In genomic region chr11:23666526-23666925, GRCm38 (mm10) we compare ENCODE assay signal across 8 mouse cellular contexts. TPM values are rescaled to one million over a fixed set of nuclear protein-coding genes. Genes with fewer than 3 reads are reported as not detected.
DNase-seq lines count a peak whose midpoint lies in the region; ATAC-seq lines count a peak whose summit lies in the region.

No protein-coding gene starts in this region.

- no peaks in the 10 kb centered on the region for H3K4me1 ChIP-seq in kidney, embryonic 14.5 days (ENCODE audit: control insufficient read depth, insufficient read depth, low read length)
- H3K4me1 ChIP-seq in brown adipose tissue, adult 24 weeks (ENCODE audit: control insufficient read depth, insufficient read depth, insufficient read length, low read length), result peaks cover 8% of the 10 kb centered on the region; the same call in 1 of the 2 replicates
- peaks cover 16% of the 10 kb centered on the region for H3K4me1 ChIP-seq in hindbrain, embryonic 14.5 days (replicated peaks; ENCODE audit: control insufficient read depth, insufficient read depth, low read length)
- peaks cover 20% of the 10 kb centered on the region for H3K4me1 ChIP-seq in midbrain, embryonic 15.5 days

- DNase-seq in kidney, adult 9 months, result no peak
- no peak for DNase-seq in hindbrain, embryonic 14.5 days (ENCODE audit: low spot score)
- DNase-seq in adrenal gland, adult 2 months, result no peak
- DNase-seq in ovary, adult 18-20 months (ENCODE audit: low spot score), result no peak
- DNase-seq in thymus, postnatal 0 days (ENCODE audit: low spot score), result no peak

- H3K9ac ChIP-seq in kidney, embryonic 14.5 days (ENCODE audit: low read depth, low read length), result peak overlapping the region; percentile 93
- peak overlapping the region; percentile 84 for H3K9ac ChIP-seq in hindbrain, embryonic 14.5 days
- H3K9ac ChIP-seq in midbrain, embryonic 15.5 days, result peak overlapping the region; percentile 89

- peak overlapping the region; percentile 67 for H3K4me2 ChIP-seq in kidney, embryonic 14.5 days (replicated peaks; ENCODE audit: low read depth, low read length)
- peak overlapping the region; percentile 80 for H3K4me2 ChIP-seq in hindbrain, embryonic 14.5 days (replicated peaks)
- H3K4me2 ChIP-seq in midbrain, embryonic 15.5 days, result peak overlapping the region; percentile 58

- ATAC-seq in kidney, embryonic 14.5 days (ENCODE audit: low FRiP score, low TSS enrichment), result no peak
- ATAC-seq in hindbrain, embryonic 14.5 days (ENCODE audit: low FRiP score), result no peak; the same call in 1 of the 2 replicates
- no peak for ATAC-seq in midbrain, embryonic 15.5 days (replicated peaks)

- H3K9me3 ChIP-seq in kidney, embryonic 14.5 days (ENCODE audit: control insufficient read depth, low read length), result no peaks in the 10 kb centered on the region
- H3K9me3 ChIP-seq in hindbrain, embryonic 14.5 days (ENCODE audit: control insufficient read depth, low read length), result no peaks in the 10 kb centered on the region
- no peaks in the 10 kb centered on the region for H3K9me3 ChIP-seq in midbrain, embryonic 15.5 days

- no peaks in the 10 kb centered on the region for H3K27me3 ChIP-seq in kidney, embryonic 14.5 days (ENCODE audit: control insufficient read depth, insufficient read depth, low read length)
- no peaks in the 10 kb centered on the region for H3K27me3 ChIP-seq in hindbrain, embryonic 14.5 days (ENCODE audit: control insufficient read depth, insufficient read depth, low read length)
- no peaks in the 10 kb centered on the region for H3K27me3 ChIP-seq in midbrain, embryonic 15.5 days (replicated peaks)

- 9% methylated on average over 5 of the region's 5 CpGs for WGBS in kidney, embryonic 14.5 days
- WGBS in hindbrain, embryonic 14.5 days, result 9% methylated on average over 5 of the region's 5 CpGs
- 6% methylated on average over 5 of the region's 5 CpGs for WGBS in midbrain, embryonic 15.5 days

- peak overlapping the region; percentile 90 for H3K4me3 ChIP-seq in kidney, embryonic 14.5 days (ENCODE audit: low read length)
- peak overlapping the region; percentile 95 for H3K4me3 ChIP-seq in brown adipose tissue, adult 24 weeks (ENCODE audit: insufficient read depth, low read depth, low read length)
- H3K4me3 ChIP-seq in hindbrain, embryonic 14.5 days (replicated peaks; ENCODE audit: low read length), result peak overlapping the region; percentile 81
- peak overlapping the region; percentile 86 for H3K4me3 ChIP-seq in midbrain, embryonic 15.5 days

- H3K36me3 ChIP-seq in kidney, embryonic 14.5 days (ENCODE audit: control insufficient read depth, insufficient read depth, low read length), result peaks cover 6% of the 10 kb centered on the region; the same call in 1 of the 2 replicates
- H3K36me3 ChIP-seq in hindbrain, embryonic 14.5 days (replicated peaks; ENCODE audit: control insufficient read depth, insufficient read depth), result peaks cover 10% of the 10 kb centered on the region
- H3K36me3 ChIP-seq in midbrain, embryonic 15.5 days (replicated peaks), result no peaks in the 10 kb centered on the region

- peak overlapping the region; percentile 88 for H3K27ac ChIP-seq in kidney, embryonic 14.5 days (ENCODE audit: low read depth, low read length)
- H3K27ac ChIP-seq in brown adipose tissue, adult 24 weeks (replicated peaks; ENCODE audit: low read depth, low read length), result peak overlapping the region; percentile 94
- peak overlapping the region; percentile 96 for H3K27ac ChIP-seq in hindbrain, embryonic 14.5 days
- H3K27ac ChIP-seq in midbrain, embryonic 15.5 days, result peak overlapping the region; percentile 96

RNA-seq across cellular contexts. Expression of gene Pex13, which starts 0.8 kb away (rescaled TPM):
- polyA plus RNA-seq in kidney, embryonic 14.5 days (2014; fragmentation: Nextera tagmentation; extraction: Ambion mirVana), result 38.5 and 39.9 TPM in 2 replicates
- 137 and 149 TPM in 2 replicates for polyA plus RNA-seq in brown adipose tissue, adult 24 weeks (2012; ENCODE audit: insufficient read depth, insufficient read length, missing spikeins)
- polyA plus RNA-seq in hindbrain, embryonic 14.5 days (2014; fragmentation: Nextera tagmentation; extraction: Ambion mirVana), result 38.6 and 43.1 TPM in 2 replicates
- 29.6 and 30.5 TPM in 2 replicates for polyA plus RNA-seq in midbrain, embryonic 15.5 days (2015; fragmentation: Nextera tagmentation; extraction: Ambion mirVana)
- total RNA-seq in adrenal gland, adult 2 months (2021), result 10 to 100 TPM; 66.5 to 74.6 TPM
- 25.6 and 32.3 TPM in 2 replicates for polyA plus RNA-seq in adrenal gland, adult 2 months (2012; rRNA removed)
- polyA plus RNA-seq in thymus, postnatal 0 days (2015; fragmentation: Nextera tagmentation; extraction: Ambion mirVana), result 35.2 and 35.4 TPM in 2 replicates

RNA-seq across cellular contexts. Expression of gene Pus10, which starts 1.1 kb away (rescaled TPM):
- 19.9 and 27.1 TPM in 2 replicates for polyA plus RNA-seq in kidney, embryonic 14.5 days (2014; fragmentation: Nextera tagmentation; extraction: Ambion mirVana)
- polyA plus RNA-seq in brown adipose tissue, adult 24 weeks (2012; ENCODE audit: insufficient read depth, insufficient read length, missing spikeins), result 22.4 and 28.6 TPM in 2 replicates
- 11.7 and 13.0 TPM in 2 replicates for polyA plus RNA-seq in hindbrain, embryonic 14.5 days (2014; fragmentation: Nextera tagmentation; extraction: Ambion mirVana)
- polyA plus RNA-seq in midbrain, embryonic 15.5 days (2015; fragmentation: Nextera tagmentation; extraction: Ambion mirVana), result 10.8 and 12.0 TPM in 2 replicates
- total RNA-seq in adrenal gland, adult 2 months (2021), result 10 to 100 TPM; 18.0 to 22.3 TPM
- polyA plus RNA-seq in adrenal gland, adult 2 months (2012; rRNA removed), result 0.71 and 0.79 TPM in 2 replicates
- 24.0 and 26.2 TPM in 2 replicates for polyA plus RNA-seq in thymus, postnatal 0 days (2015; fragmentation: Nextera tagmentation; extraction: Ambion mirVana)

RNA-seq across cellular contexts. Expression of gene 0610010F05Rik, which starts 33.1 kb away (rescaled TPM):
- polyA plus RNA-seq in kidney, embryonic 14.5 days (2014; fragmentation: Nextera tagmentation; extraction: Ambion mirVana), result 22.0 and 34.5 TPM in 2 replicates
- polyA plus RNA-seq in brown adipose tissue, adult 24 weeks (2012; ENCODE audit: insufficient read depth, insufficient read length, missing spikeins), result 16.5 and 20.5 TPM in 2 replicates
- polyA plus RNA-seq in hindbrain, embryonic 14.5 days (2014; fragmentation: Nextera tagmentation; extraction: Ambion mirVana), result 147 and 161 TPM in 2 replicates
- 135 and 146 TPM in 2 replicates for polyA plus RNA-seq in midbrain, embryonic 15.5 days (2015; fragmentation: Nextera tagmentation; extraction: Ambion mirVana)
- total RNA-seq in adrenal gland, adult 2 months (2021), result 10 to 100 TPM; 13.5 to 14.2 TPM
- 0.76 and 2.0 TPM in 2 replicates for polyA plus RNA-seq in adrenal gland, adult 2 months (2012; rRNA removed)
- polyA plus RNA-seq in thymus, postnatal 0 days (2015; fragmentation: Nextera tagmentation; extraction: Ambion mirVana), result 25.7 and 26.6 TPM in 2 replicates
